Mouse (Mus musculus) heart, embryonic 14.5 days (tissue): Measurements from ENCODE around the gene 6030408B16Rik. TPM values are rescaled to one million over a fixed set of nuclear protein-coding genes. Genes with fewer than 3 reads are reported as not detected.

Experiments used
- ATAC-seq: fragments of 200-750 bp; cut with Nextera tagmentation; 2 replicates; pipeline ENCODE4 v1.8.0; 2017; ENCODE audit warnings: low read depth, moderate TSS enrichment; ENCODE audit not compliant: insufficient number of reproducible peaks, insufficient read depth, low FRiP score
- H3K27ac ChIP-seq, 2 experiments: fragments of 200-500 bp in 1 of 2; fragments of 300-500 bp in 1 of 2; sonication (generic) in 1 of 2; replicated peaks in 1 of 2; 2 replicates each; pipeline ENCODE4 v1.5.1; 2012 to 2014; ENCODE audit warnings: low read depth in 2 of 2, low read length in 2 of 2, control low read depth in 1 of 2, mild to moderate bottlenecking in 1 of 2, mixed read lengths in 1 of 2; ENCODE audit not compliant: control insufficient read depth in 1 of 2, insufficient read depth in 1 of 2
- H3K27me3 ChIP-seq: fragments of 300-500 bp; sonication (generic); 2 replicates; pipeline ENCODE4 v1.6.1; 2014; ENCODE audit warnings: mild to moderate bottlenecking, low read length, control low read depth; ENCODE audit not compliant: control insufficient read depth, insufficient read depth
- H3K36me3 ChIP-seq: fragments of 300-500 bp; sonication (generic); 2 replicates; pipeline ENCODE4 v1.6.1; 2014; ENCODE audit warnings: mild to moderate bottlenecking, control low read depth, low read length, mixed read lengths; ENCODE audit not compliant: control insufficient read depth, insufficient read depth
- H3K4me1 ChIP-seq, 2 experiments: fragments of 200-500 bp in 1 of 2; fragments of 300-500 bp in 1 of 2; sonication (generic) in 1 of 2; 2 replicates each; pipeline ENCODE4 v1.6.1; 2012 to 2014; ENCODE audit warnings: low read length in 2 of 2, control low read depth in 1 of 2, mixed read lengths in 1 of 2; ENCODE audit not compliant: control insufficient read depth in 2 of 2, insufficient read depth in 2 of 2
- H3K4me2 ChIP-seq: fragments of 300-500 bp; sonication (generic); 2 replicates; pipeline ENCODE4 v1.6.1; 2014; ENCODE audit warnings: mild to moderate bottlenecking, low read length
- H3K4me3 ChIP-seq, 2 experiments: fragments of 200-500 bp in 1 of 2; fragments of 300-500 bp in 1 of 2; sonication (generic) in 1 of 2; 2 replicates each; pipeline ENCODE4 v1.5.1; 2012 to 2014; ENCODE audit warnings: low read length in 2 of 2, mild to moderate bottlenecking in 2 of 2, control low read depth in 1 of 2, low read depth in 1 of 2, moderate library complexity in 1 of 2; ENCODE audit not compliant: control insufficient read depth in 1 of 2, insufficient read depth in 1 of 2
- H3K9ac ChIP-seq: fragments of 300-500 bp; sonication (generic); 2 replicates; pipeline ENCODE4 v1.6.1; 2014; ENCODE audit warnings: mild to moderate bottlenecking, low read length
- H3K9me3 ChIP-seq: fragments of 300-500 bp; sonication (generic); 2 replicates; pipeline ENCODE4 v1.6.1; 2016; ENCODE audit warnings: low read length, control low read depth; ENCODE audit not compliant: control insufficient read depth
- WGBS: fragments of 180-500 bp; shearing (Covaris S2); extraction: QIAGEN DNeasy Blood & Tissue Kit; methylation state at CpG from one replicate; pipeline ENCODE4 v1.1.7; 2014; 5-methylcytosine and 5-hydroxymethylcytosine counted together
- polyA plus RNA-seq: library from polyadenylated mRNA; unstranded; fragments of >200 nt; fragmentation: Nextera tagmentation; extraction: Ambion mirVana; gene quantifications from 2 replicates; pipeline ENCODE4 v1.2.1, GENCODE M21; 2014

6030408B16Rik gene
- polyA plus RNA-seq, 1 experiment from 2014 or later: 0.85 TPM

- no peaks in the 10 kb centered on the region for H3K27me3 ChIP-seq
- H3K4me3 ChIP-seq: no peak overlapping the region
- 70% methylated on average over 3 of the region's 3 CpGs for WGBS
- ATAC-seq: no peak
- no peak overlapping the region for H3K27ac ChIP-seq
- H3K9me3 ChIP-seq: no peaks in the 10 kb centered on the region
- H3K9ac ChIP-seq: no peak overlapping the region
- peaks cover 11 to 18% of the 10 kb centered on the region in 2 experiments for H3K4me1 ChIP-seq
- H3K36me3 ChIP-seq: peaks cover 52% of the 10 kb centered on the region
- no peak overlapping the region for H3K4me2 ChIP-seq
Measured at GRCm38 (mm10) chr15:101271107-101271506, 21.9 kb upstream of the 6030408B16Rik start.

DNA sequence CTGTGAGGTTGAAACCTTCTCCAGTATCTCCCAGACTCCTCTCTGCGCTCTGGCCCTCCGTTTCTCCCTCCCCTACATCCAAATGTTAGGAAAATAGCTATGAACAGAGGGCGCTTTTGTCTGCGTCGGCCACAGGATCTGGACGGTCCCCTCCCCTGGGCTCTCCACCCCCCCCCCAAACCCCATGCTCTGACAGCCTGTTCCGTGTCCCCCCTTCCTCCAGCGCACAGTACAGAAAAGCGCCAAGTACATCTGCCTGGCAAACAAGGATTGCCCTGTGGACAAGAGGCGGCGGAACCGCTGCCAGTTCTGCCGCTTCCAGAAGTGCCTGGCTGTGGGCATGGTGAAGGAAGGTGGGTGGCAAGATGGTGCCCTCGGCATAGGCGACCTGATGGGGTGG, 21.5 kb upstream of the 6030408B16Rik start:
- peaks cover 9 to 15% of the 10 kb centered on the region in 2 experiments; a peak in 3 of 4 replicates for H3K4me1 ChIP-seq
- WGBS: 93% methylated on average over 15 of the region's 15 CpGs
- no peaks in the 10 kb centered on the region for H3K27me3 ChIP-seq
- no peak overlapping the region for H3K4me2 ChIP-seq
- H3K36me3 ChIP-seq: peaks cover 52% of the 10 kb centered on the region
- H3K9me3 ChIP-seq: no peaks in the 10 kb centered on the region
- H3K9ac ChIP-seq: no peak overlapping the region
- H3K4me3 ChIP-seq: no peak overlapping the region
- no peak for ATAC-seq
- H3K27ac ChIP-seq: no peak overlapping the region

GRCm38 (mm10) chr15:101274380-101274779, 18.6 kb upstream of the 6030408B16Rik start:
- Histone ChIP-seq H3K4me1 (peaks cover 5 to 6% of the 10 kb centered on the region in 2 experiments; a peak in 3 of 4 replicates), H3K9ac (no peak overlapping the region), H3K36me3 (peaks cover 52% of the 10 kb centered on the region), H3K27ac (no peak overlapping the region), H3K9me3 (no peaks in the 10 kb centered on the region), H3K27me3 (no peaks in the 10 kb centered on the region), H3K4me3 (no peak overlapping the region), H3K4me2 (no peak overlapping the region)
- no peak for ATAC-seq
- WGBS: 59% methylated on average over 6 of the region's 6 CpGs

- H3K27me3 ChIP-seq: no peaks in the 10 kb centered on the region
- no peak overlapping the region for H3K4me3 ChIP-seq
- no peak overlapping the region for H3K4me2 ChIP-seq
- H3K9ac ChIP-seq: no peak overlapping the region
- 75% methylated on average over 11 of the region's 11 CpGs for WGBS
- ATAC-seq: no peak
- peaks cover 26% of the 10 kb centered on the region for H3K36me3 ChIP-seq
- H3K9me3 ChIP-seq: no peaks in the 10 kb centered on the region
- H3K27ac ChIP-seq: no peak overlapping the region
- peaks cover 3 to 5% of the 10 kb centered on the region in 2 experiments; a peak in 2 of 4 replicates for H3K4me1 ChIP-seq
Measured at GRCm38 (mm10) chr15:101277351-101277899, 15.6 kb upstream of the 6030408B16Rik start.

DNA sequence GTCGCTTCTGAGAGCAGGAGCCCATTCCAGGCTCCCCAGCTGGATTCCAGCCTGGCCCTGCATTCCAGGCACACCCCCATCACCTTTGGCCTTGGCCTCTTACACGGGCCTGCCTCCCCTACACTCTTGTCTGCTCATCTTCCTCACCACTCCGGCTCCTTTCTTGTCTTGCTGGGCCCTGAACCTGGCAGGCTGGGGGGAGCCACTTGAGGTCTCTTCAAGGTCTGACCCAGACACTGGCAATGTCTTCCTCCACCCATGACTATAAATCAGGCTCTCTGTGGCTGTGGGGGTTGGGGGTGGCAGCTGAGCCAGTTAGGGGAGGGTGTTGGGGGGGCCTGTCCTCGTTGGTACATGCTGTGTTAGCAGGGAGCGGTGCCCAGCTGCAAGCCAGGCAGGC, 14.4 kb upstream of the 6030408B16Rik start:
- peaks cover 15% of the 10 kb centered on the region for H3K36me3 ChIP-seq
- H3K4me1 ChIP-seq: peaks cover 3 to 5% of the 10 kb centered on the region in 2 experiments; a peak in 2 of 4 replicates
- H3K4me2 ChIP-seq: no peak overlapping the region
- H3K27me3 ChIP-seq: no peaks in the 10 kb centered on the region
- WGBS: 51% methylated on average over 5 of the region's 5 CpGs
- H3K27ac ChIP-seq: no peak overlapping the region
- H3K9me3 ChIP-seq: no peaks in the 10 kb centered on the region
- no peak for ATAC-seq
- no peak overlapping the region for H3K9ac ChIP-seq
- no peak overlapping the region for H3K4me3 ChIP-seq

DNA sequence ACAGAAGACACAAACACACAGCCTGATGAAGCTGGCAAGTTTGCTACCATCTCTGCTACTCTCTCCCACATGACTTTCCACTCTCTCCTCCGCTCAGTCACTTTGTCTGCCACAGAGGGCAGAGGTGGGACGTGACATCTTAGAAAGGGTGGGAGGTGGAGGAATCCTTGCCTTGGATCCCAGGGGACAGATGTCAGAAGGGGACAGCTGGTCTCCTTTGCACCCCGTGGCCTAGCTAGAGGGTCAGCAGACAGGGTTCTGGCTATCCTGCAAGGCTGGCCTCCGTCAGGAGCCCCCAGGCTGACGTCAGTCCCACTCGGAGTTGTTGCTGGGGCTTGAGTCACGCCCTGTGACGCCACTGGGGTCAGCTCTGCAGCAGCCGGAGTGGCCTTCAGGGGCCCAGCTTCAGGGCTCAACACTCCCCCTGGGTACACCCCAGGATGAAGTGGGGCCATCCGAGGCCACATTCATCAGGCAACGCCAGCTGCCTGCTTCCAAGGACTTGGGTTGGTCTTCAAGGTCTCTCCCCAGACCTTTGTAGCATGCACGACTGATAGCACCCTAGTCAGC, 13.5 kb upstream of the 6030408B16Rik start:
- no peak for ATAC-seq
- 47% methylated on average over 12 of the region's 12 CpGs for WGBS

DNA sequence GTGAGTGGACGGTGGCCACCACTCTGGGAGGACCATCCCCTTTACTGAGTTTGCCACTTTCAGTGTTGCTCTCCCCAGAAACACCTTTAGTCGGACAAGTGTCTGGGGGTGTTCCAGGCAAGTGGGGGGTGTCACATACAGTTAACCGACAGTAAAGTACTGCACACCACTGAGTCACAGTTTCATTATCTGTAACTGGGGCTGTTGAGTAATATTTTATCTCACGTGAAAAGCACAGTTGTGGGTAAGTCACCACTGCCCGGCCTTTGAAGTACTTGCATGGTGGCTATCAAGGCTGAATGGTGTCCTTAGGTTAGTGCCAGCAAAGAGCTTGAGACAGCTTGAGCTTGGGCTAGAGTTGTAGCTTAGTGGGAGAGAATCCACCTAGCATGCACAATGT, 10.5 kb upstream of the 6030408B16Rik start:
- Histone ChIP-seq H3K4me2 (no peak overlapping the region), H3K27me3 (no peaks in the 10 kb centered on the region), H3K9ac (no peak overlapping the region), H3K4me1 (peaks cover 3 to 16% of the 10 kb centered on the region in 2 experiments; a peak in 3 of 4 replicates), H3K27ac (no peak overlapping the region), H3K9me3 (no peaks in the 10 kb centered on the region), H3K4me3 (no peak overlapping the region), H3K36me3 (peaks cover 13% of the 10 kb centered on the region)
- WGBS: 71% methylated on average over 5 of the region's 5 CpGs
- no peak for ATAC-seq

More for the DNA sequence above, 13.5 kb upstream of the 6030408B16Rik start:
- no peaks in the 10 kb centered on the region for H3K9me3 ChIP-seq
- H3K9ac ChIP-seq: no peak overlapping the region
- H3K4me1 ChIP-seq: peaks cover 3 to 6% of the 10 kb centered on the region in 2 experiments; a peak in 2 of 4 replicates
- H3K36me3 ChIP-seq: peaks cover 5% of the 10 kb centered on the region
- no peak overlapping the region for H3K4me2 ChIP-seq
- H3K4me3 ChIP-seq: no peak overlapping the region
- no peak overlapping the region for H3K27ac ChIP-seq
- no peaks in the 10 kb centered on the region for H3K27me3 ChIP-seq
